ENCODE assay signal across 12 mouse cellular contexts in the genomic region with DNA sequence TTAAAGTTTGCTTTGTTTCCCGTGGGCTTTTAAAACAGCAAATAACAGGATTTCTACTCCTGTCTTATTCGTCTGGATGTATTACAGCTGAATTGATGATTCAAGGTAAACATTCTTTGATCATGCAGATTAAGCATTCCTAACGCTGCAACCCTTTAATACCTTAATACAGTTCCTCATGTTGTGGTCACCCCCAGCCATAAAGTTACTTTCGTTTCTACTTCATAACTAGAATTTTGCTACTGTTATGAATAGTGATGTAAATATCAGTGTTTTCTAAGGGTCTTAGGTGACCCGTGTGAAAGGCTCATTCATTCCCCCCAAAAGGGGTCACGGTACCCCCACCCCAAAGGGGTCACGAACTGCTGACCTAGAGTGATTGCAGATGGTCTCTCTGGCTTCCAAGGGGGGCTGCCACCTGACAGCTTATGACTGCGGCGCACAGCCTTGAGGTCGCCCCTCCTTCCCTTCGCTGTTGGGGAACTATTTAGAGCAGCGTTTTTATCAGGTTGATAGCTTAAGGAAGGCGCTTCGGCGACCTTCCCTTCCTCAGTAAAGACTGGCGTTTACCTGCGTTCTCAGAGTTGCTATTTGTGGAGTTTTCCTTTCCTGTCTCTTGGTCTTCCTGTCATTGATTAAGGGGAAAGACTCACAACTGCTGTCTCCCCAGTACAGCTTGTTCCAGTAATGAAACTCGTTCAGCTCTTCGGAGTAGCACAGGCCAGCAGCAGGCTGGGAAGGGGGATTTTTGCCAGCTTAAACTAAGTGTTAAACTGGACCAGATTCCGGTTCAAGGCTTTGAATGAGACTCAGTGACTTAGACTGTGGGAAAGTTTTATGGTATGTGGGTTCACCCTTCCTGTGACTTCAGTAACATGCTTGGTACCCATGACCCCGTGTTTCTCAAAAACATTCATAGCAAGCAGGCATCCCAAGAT. TPM values are rescaled to one million over a fixed set of nuclear protein-coding genes. Genes with fewer than 3 reads are reported as not detected.
DNase-seq lines count a peak whose midpoint lies in the region; ATAC-seq and TF ChIP-seq lines count a peak whose summit lies in the region.
"Had no signal": no experiment of that assay in that cellular context is flagged by ENCODE, and none has a peak within 500 bp of the region (broad histone marks: within the 10 kb centered on the region; RNA-seq: fewer than 3 reads in every experiment).

No protein-coding gene starts in this region.

- TF ChIP-seq POLR2A in bone marrow macrophage, adult 2 months (IDR thresholded peaks at IDR 0.05; ENCODE audit: borderline replicate concordance, low read depth, low read length) = no peak

- no peaks in the 10 kb centered on the region for H3K27me3 ChIP-seq in kidney, embryonic 16.5 days (ENCODE audit: insufficient read depth, low read length)
- H3K27me3 ChIP-seq in liver, embryonic 13.5 days = no peaks in the 10 kb centered on the region
- H3K27me3 ChIP-seq: Patski had no signal

- H3K9me3 ChIP-seq in kidney, embryonic 16.5 days (ENCODE audit: low read length) = no peaks in the 10 kb centered on the region
- H3K9me3 ChIP-seq in liver, embryonic 13.5 days (replicated peaks) = no peaks in the 10 kb centered on the region
- H3K9me3 ChIP-seq: midbrain, embryonic 12.5 days had no signal

- peaks cover 63% of the 10 kb centered on the region for H3K4me1 ChIP-seq in kidney, embryonic 16.5 days (ENCODE audit: insufficient read depth, low read length)
- H3K4me1 ChIP-seq in bone marrow macrophage, adult 2 months (ENCODE audit: control insufficient read depth, insufficient read depth, low read length) = peaks cover 70% of the 10 kb centered on the region
- H3K4me1 ChIP-seq in liver, embryonic 13.5 days (replicated peaks) = peaks cover 48% of the 10 kb centered on the region

- TF ChIP-seq CTCF in bone marrow macrophage, adult 2 months (IDR thresholded peaks at IDR 0.05; ENCODE audit: low read depth, low read length) = no peak

- H3K4me3 ChIP-seq in kidney, embryonic 16.5 days (ENCODE audit: low read length) = 0 out of 2 replicates have a peak overlapping the region, but pooled peaks have one; percentile 6
- peak overlapping the region; percentile 43 for H3K4me3 ChIP-seq in bone marrow macrophage, adult 2 months (ENCODE audit: insufficient read depth, low read length)
- no peak overlapping the region for H3K4me3 ChIP-seq in liver, embryonic 13.5 days (replicated peaks)
- H3K4me3 ChIP-seq: midbrain, embryonic 12.5 days had no signal

- no peaks in the 10 kb centered on the region for H3K36me3 ChIP-seq in kidney, embryonic 16.5 days (ENCODE audit: insufficient read depth, low read length)
- no peaks in the 10 kb centered on the region for H3K36me3 ChIP-seq in liver, embryonic 13.5 days

- H3K4me2 ChIP-seq in kidney, embryonic 16.5 days (replicated peaks; ENCODE audit: low read depth, low read length) = peak overlapping the region; percentile 41
- peak overlapping the region; percentile 40 for H3K4me2 ChIP-seq in liver, embryonic 13.5 days
- H3K4me2 ChIP-seq: midbrain, embryonic 12.5 days had no signal

- no peak for DNase-seq in kidney, adult 9 months
- no peak for DNase-seq in liver, embryonic 13.5 days
- DNase-seq in c-Kit-positive CD71-positive TER-119-positive erythroid progenitor cells, embryonic 14.5 days (ENCODE audit: low spot score) = no peak
- DNase-seq in right cerebral cortex, postnatal 25 days = no peak
- DNase-seq in frontal cortex, postnatal 36 days (ENCODE audit: low spot score in 2 of 2) = no peak
- DNase-seq: cerebellum, postnatal 10 days; gastrocnemius, postnatal 36 days had no signal

- ATAC-seq in kidney, embryonic 16.5 days (ENCODE audit: low FRiP score, low TSS enrichment) = no peak
- peak; percentile 12; the same call in 1 of the 2 replicates for ATAC-seq in granulocyte monocyte progenitor cell, adult 5-6 weeks (replicated peaks; ENCODE audit: poor library complexity, severe bottlenecking)
- no peak for ATAC-seq in liver, embryonic 13.5 days (ENCODE audit: low read depth)
- ATAC-seq: Patski had no signal

- no peak overlapping the region for H3K27ac ChIP-seq in kidney, embryonic 16.5 days (ENCODE audit: low read length)
- no peak overlapping the region; the same call in 1 of the 2 replicates for H3K27ac ChIP-seq in bone marrow macrophage, adult 2 months (ENCODE audit: insufficient read depth, low read depth, low read length)
- peak overlapping the region; percentile 40; the same call in 1 of the 2 replicates for H3K27ac ChIP-seq in liver, embryonic 13.5 days
- H3K27ac ChIP-seq: midbrain, embryonic 12.5 days had no signal

- H3K9ac ChIP-seq in kidney, embryonic 16.5 days (replicated peaks; ENCODE audit: low read length) = peak overlapping the region; percentile 48
- H3K9ac ChIP-seq in liver, embryonic 13.5 days = 0 out of 2 replicates have a peak overlapping the region, but pooled peaks have one; percentile 29
- H3K9ac ChIP-seq: midbrain, embryonic 12.5 days had no signal

- 40% methylated on average over 21 of the region's 21 CpGs for WGBS in kidney, embryonic 16.5 days
- 15% methylated on average over 21 of the region's 21 CpGs for WGBS in liver, embryonic 13.5 days (ENCODE audit: insufficient replicate concordance)

RNA-seq across cellular contexts. Expression of a gene that starts 12.5 kb away (rescaled TPM):
- polyA plus RNA-seq in kidney, embryonic 16.5 days (2015; fragmentation: Nextera tagmentation; extraction: Ambion mirVana) = 8.6 and 9.4 TPM in 2 replicates
- polyA plus RNA-seq in bone marrow macrophage, adult 2 months (2012; ENCODE audit: insufficient read depth, insufficient read length, missing spikeins) = 24.3 and 26.3 TPM in 2 replicates
- total RNA-seq in granulocyte monocyte progenitor cell, adult 5-6 weeks (2014; fragmentation: Nextera tagmentation) = 8.7 and 13.1 TPM in 2 replicates
- 6.3 and 9.9 TPM in 2 replicates for total RNA-seq in granulocyte monocyte progenitor cell, adult 5-6 weeks (2017)
- 0.77 and 1.6 TPM in 2 replicates for polyA plus RNA-seq in liver, embryonic 13.5 days (2015; fragmentation: Nextera tagmentation; extraction: Ambion mirVana)
